Mouse (Mus musculus): ENCODE data around the gene Egfl7.

DNA sequence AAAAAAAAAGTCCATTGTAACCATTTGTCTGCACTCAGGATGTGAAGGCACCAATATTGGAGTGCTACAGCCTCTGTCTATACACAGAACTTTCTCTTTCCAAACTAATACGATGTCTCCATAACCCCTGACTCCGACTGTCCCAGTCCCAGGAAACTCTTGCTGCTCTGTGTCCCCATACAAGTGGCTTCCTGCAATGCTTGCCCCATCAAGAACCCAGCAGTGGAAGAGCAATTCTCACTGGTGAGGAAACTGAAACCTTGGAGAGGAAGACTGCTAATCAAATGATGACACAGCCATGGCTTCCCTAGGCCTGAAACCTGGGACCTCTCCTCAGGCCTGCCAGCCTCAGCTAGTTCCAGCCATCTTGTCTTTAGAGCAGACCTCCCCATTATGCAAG, 18.0 kb downstream of the Egfl7 start:
- TF ChIP-seq CHD2 (IDR thresholded peaks at IDR 0.05; ENCODE audit: low read depth, low read length) (no peak), HCFC1 (IDR thresholded peaks at IDR 0.05; ENCODE audit: borderline replicate concordance, insufficient read depth, low read length) (no peak), MAFK (IDR thresholded peaks at IDR 0.05; ENCODE audit: insufficient read depth, low read depth, low read length) (no peak)
